8 mouse cellular contexts compared by ENCODE assay signal in the genomic region with DNA sequence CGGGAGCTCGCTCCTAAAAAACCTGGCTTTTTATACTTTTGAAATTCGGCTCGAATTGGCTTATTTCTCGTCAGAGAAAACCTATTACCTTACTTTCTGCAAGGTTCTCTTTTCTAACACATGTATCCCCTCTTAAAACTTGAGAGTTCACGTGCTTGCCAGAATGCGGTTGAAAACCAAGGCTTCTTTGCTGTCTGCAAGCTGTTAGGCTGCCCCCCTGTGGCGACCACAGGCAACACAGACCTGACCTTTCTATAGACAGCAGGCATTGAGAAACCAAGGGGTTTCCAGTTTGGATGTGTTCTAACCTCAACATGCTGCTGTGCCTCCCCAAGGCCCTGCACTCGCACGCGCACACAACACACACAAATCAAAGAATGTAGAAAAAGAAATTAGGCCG. TPM values are rescaled to one million over a fixed set of nuclear protein-coding genes. Genes with fewer than 3 reads are reported as not detected.
A peak's percentile ranks its signal among the peaks of the same experiment; 100 is the strongest.
DNase-seq lines count a peak whose midpoint lies in the region; ATAC-seq lines count a peak whose summit lies in the region.

No protein-coding gene starts in this region.

- 24% methylated on average over 12 of the region's 12 CpGs for WGBS in forebrain, embryonic 11.5 days
- WGBS in forebrain, embryonic 12.5 days, result 24% methylated on average over 12 of the region's 12 CpGs
- WGBS in heart, embryonic 12.5 days, result 17% methylated on average over 12 of the region's 12 CpGs

- no peak for ATAC-seq in forebrain, embryonic 11.5 days (replicated peaks; ENCODE audit: low FRiP score)
- ATAC-seq in forebrain, embryonic 12.5 days (ENCODE audit: low FRiP score), result no peak
- ATAC-seq in heart, embryonic 12.5 days (ENCODE audit: insufficient number of reproducible peaks, low FRiP score), result no peak
- peak; percentile 88 for ATAC-seq in megakaryocyte progenitor cell, adult 5-6 weeks (replicated peaks; ENCODE audit: poor library complexity)

- no peak overlapping the region for H3K27ac ChIP-seq in forebrain, embryonic 11.5 days (ENCODE audit: low read depth, low read length)
- no peak overlapping the region for H3K27ac ChIP-seq in forebrain, embryonic 12.5 days
- H3K27ac ChIP-seq in heart, embryonic 12.5 days (ENCODE audit: poor library complexity, severe bottlenecking), result peak overlapping the region; percentile 91

- H3K9me3 ChIP-seq in forebrain, embryonic 11.5 days (ENCODE audit: control insufficient read depth, low read length), result no peaks in the 10 kb centered on the region
- H3K9me3 ChIP-seq in forebrain, embryonic 12.5 days, result no peaks in the 10 kb centered on the region
- H3K9me3 ChIP-seq in heart, embryonic 12.5 days (replicated peaks), result no peaks in the 10 kb centered on the region

- H3K9ac ChIP-seq in forebrain, embryonic 11.5 days (ENCODE audit: low read length), result no peak overlapping the region
- no peak overlapping the region; the same call in 1 of the 2 replicates for H3K9ac ChIP-seq in forebrain, embryonic 12.5 days
- no peak overlapping the region for H3K9ac ChIP-seq in heart, embryonic 12.5 days

- no peaks in the 10 kb centered on the region for H3K4me1 ChIP-seq in forebrain, embryonic 11.5 days (replicated peaks; ENCODE audit: control insufficient read depth, insufficient read depth, low read length)
- peaks cover 5% of the 10 kb centered on the region; the same call in 1 of the 2 replicates for H3K4me1 ChIP-seq in forebrain, embryonic 12.5 days
- peaks cover 18% of the 10 kb centered on the region for H3K4me1 ChIP-seq in heart, embryonic 12.5 days (replicated peaks)

- no peak overlapping the region for H3K4me2 ChIP-seq in forebrain, embryonic 11.5 days (ENCODE audit: low read depth, low read length, severe bottlenecking)
- no peak overlapping the region for H3K4me2 ChIP-seq in forebrain, embryonic 12.5 days
- H3K4me2 ChIP-seq in heart, embryonic 12.5 days, result peak overlapping the region; percentile 46

- no peaks in the 10 kb centered on the region for H3K36me3 ChIP-seq in forebrain, embryonic 11.5 days (ENCODE audit: control insufficient read depth, insufficient read depth, low read length)
- H3K36me3 ChIP-seq in forebrain, embryonic 12.5 days (replicated peaks), result no peaks in the 10 kb centered on the region
- H3K36me3 ChIP-seq in heart, embryonic 12.5 days, result no peaks in the 10 kb centered on the region
- no peaks in the 10 kb centered on the region for H3K36me3 ChIP-seq in splenic B cell, adult 2 months (ENCODE audit: control insufficient read depth, insufficient read depth, low read length, poor library complexity, severe bottlenecking)

- no peak overlapping the region for H3K4me3 ChIP-seq in forebrain, embryonic 11.5 days (ENCODE audit: low read depth, low read length)
- no peak overlapping the region for H3K4me3 ChIP-seq in forebrain, embryonic 12.5 days (replicated peaks)
- H3K4me3 ChIP-seq in heart, embryonic 12.5 days, result no peak overlapping the region

- peak; percentile 86 for DNase-seq in forebrain, embryonic 11.5 days (ENCODE audit: low spot score)
- peak; percentile 54 for DNase-seq in Muller cell, postnatal 12 days (ENCODE audit: inconsistent ontology term)
- peak; percentile 89 for DNase-seq in embryo, embryonic 10 days (ENCODE audit: low spot score)
- DNase-seq in kidney, postnatal 25 days, result peak; percentile 79 to 80
- DNase-seq in splenic B cell, adult 2 months (ENCODE audit: low read depth, low spot score), result peak; percentile 85

- H3K27me3 ChIP-seq in forebrain, embryonic 11.5 days (ENCODE audit: control insufficient read depth, insufficient read depth, low read length), result no peaks in the 10 kb centered on the region
- H3K27me3 ChIP-seq in forebrain, embryonic 12.5 days, result no peaks in the 10 kb centered on the region
- H3K27me3 ChIP-seq in heart, embryonic 12.5 days (replicated peaks), result no peaks in the 10 kb centered on the region
- H3K27me3 ChIP-seq in splenic B cell, adult 2 months (ENCODE audit: control insufficient read depth, insufficient read depth, low read length, poor library complexity, severe bottlenecking), result no peaks in the 10 kb centered on the region

RNA-seq across cellular contexts. Expression of a gene that starts 6.9 kb away (rescaled TPM):
- 5.5 and 8.3 TPM in 2 replicates for polyA plus RNA-seq in forebrain, embryonic 11.5 days (2014; fragmentation: Nextera tagmentation; extraction: Ambion mirVana)
- polyA plus RNA-seq in forebrain, embryonic 12.5 days (2016; fragmentation: Nextera tagmentation; extraction: Ambion mirVana), result 7.2 and 7.4 TPM in 2 replicates
- polyA plus RNA-seq in heart, embryonic 12.5 days (2016; fragmentation: Nextera tagmentation; extraction: Ambion mirVana), result 8.7 and 9.9 TPM in 2 replicates
- 3.6 and 5.2 TPM in 2 replicates for total RNA-seq in megakaryocyte progenitor cell, adult 5-6 weeks (2015)
- total RNA-seq in megakaryocyte progenitor cell, adult 5-6 weeks (2017), result 1.1 and 2.9 TPM in 2 replicates

RNA-seq across cellular contexts. Expression of a gene that starts 21.8 kb away (rescaled TPM):
- 35.2 and 40.4 TPM in 2 replicates for polyA plus RNA-seq in forebrain, embryonic 11.5 days (2014; fragmentation: Nextera tagmentation; extraction: Ambion mirVana)
- 37.6 and 37.9 TPM in 2 replicates for polyA plus RNA-seq in forebrain, embryonic 12.5 days (2016; fragmentation: Nextera tagmentation; extraction: Ambion mirVana)
- 48.2 and 49.1 TPM in 2 replicates for polyA plus RNA-seq in heart, embryonic 12.5 days (2016; fragmentation: Nextera tagmentation; extraction: Ambion mirVana)
- 0.99 TPM in 1 of 2 replicates, not detected in the other for total RNA-seq in megakaryocyte progenitor cell, adult 5-6 weeks (2015)
- 0.75 TPM in 1 of 2 replicates, not detected in the other for total RNA-seq in megakaryocyte progenitor cell, adult 5-6 weeks (2017)

RNA-seq across cellular contexts. Expression of a gene that starts 21.9 kb away (rescaled TPM):
- polyA plus RNA-seq in forebrain, embryonic 11.5 days (2014; fragmentation: Nextera tagmentation; extraction: Ambion mirVana), result 4.0 and 4.2 TPM in 2 replicates
- polyA plus RNA-seq in forebrain, embryonic 12.5 days (2016; fragmentation: Nextera tagmentation; extraction: Ambion mirVana), result 2.5 and 3.4 TPM in 2 replicates
- 1.6 and 2.0 TPM in 2 replicates for polyA plus RNA-seq in heart, embryonic 12.5 days (2016; fragmentation: Nextera tagmentation; extraction: Ambion mirVana)
- 6.1 and 6.4 TPM in 2 replicates for total RNA-seq in megakaryocyte progenitor cell, adult 5-6 weeks (2015)
- 8.0 and 8.2 TPM in 2 replicates for total RNA-seq in megakaryocyte progenitor cell, adult 5-6 weeks (2017)

RNA-seq across cellular contexts. Expression of a gene that starts 24.4 kb away (rescaled TPM):
- 58.4 and 62.6 TPM in 2 replicates for polyA plus RNA-seq in forebrain, embryonic 11.5 days (2014; fragmentation: Nextera tagmentation; extraction: Ambion mirVana)
- 57.5 and 60.3 TPM in 2 replicates for polyA plus RNA-seq in forebrain, embryonic 12.5 days (2016; fragmentation: Nextera tagmentation; extraction: Ambion mirVana)
- polyA plus RNA-seq in heart, embryonic 12.5 days (2016; fragmentation: Nextera tagmentation; extraction: Ambion mirVana), result 28.1 and 28.3 TPM in 2 replicates
- total RNA-seq in megakaryocyte progenitor cell, adult 5-6 weeks (2015), result 12.8 and 19.7 TPM in 2 replicates
- total RNA-seq in megakaryocyte progenitor cell, adult 5-6 weeks (2017), result 36.6 and 39.8 TPM in 2 replicates

RNA-seq across cellular contexts. Expression of a gene that starts 26.7 kb away (rescaled TPM):
- polyA plus RNA-seq in forebrain, embryonic 11.5 days (2014; fragmentation: Nextera tagmentation; extraction: Ambion mirVana), result not detected in 2 replicates
- 0.09 and 0.14 TPM in 2 replicates for polyA plus RNA-seq in forebrain, embryonic 12.5 days (2016; fragmentation: Nextera tagmentation; extraction: Ambion mirVana)
- polyA plus RNA-seq in heart, embryonic 12.5 days (2016; fragmentation: Nextera tagmentation; extraction: Ambion mirVana), result 0.08 and 0.13 TPM in 2 replicates
- not detected in 2 replicates for total RNA-seq in megakaryocyte progenitor cell, adult 5-6 weeks (2015)
- total RNA-seq in megakaryocyte progenitor cell, adult 5-6 weeks (2017), result not detected in 2 replicates
